33 mouse cellular contexts compared by ENCODE assay signal in genomic region chr3:157371509-157371908, GRCm38 (mm10).
"Had no signal": no experiment of that assay in that cellular context is flagged by ENCODE, and none has a peak within 500 bp of the region (broad histone marks: within the 10 kb centered on the region; RNA-seq: fewer than 3 reads in every experiment).

No protein-coding gene starts in this region.

- ATAC-seq: liver, embryonic 12.5 days; liver, postnatal 0 days; lung, postnatal 0 days; midbrain, embryonic 13.5 days; midbrain, embryonic 15.5 days; midbrain, embryonic 16.5 days had no signal

- H3K27ac ChIP-seq: limb, embryonic 10.5 days; limb, embryonic 12.5 days; limb, embryonic 13.5 days; limb, embryonic 15.5 days; liver, embryonic 12.5 days; liver, embryonic 13.5 days; liver, embryonic 14.5 days; liver, embryonic 15.5 days; lung, embryonic 15.5 days; macrophage; midbrain, embryonic 10.5 days; midbrain, embryonic 12.5 days; midbrain, embryonic 13.5 days; midbrain, embryonic 15.5 days; neural tube, embryonic 12.5 days; neural tube, embryonic 13.5 days had no signal

- H3K4me3 ChIP-seq: limb, embryonic 10.5 days; limb, embryonic 12.5 days; limb, embryonic 13.5 days; limb, embryonic 15.5 days; liver, embryonic 12.5 days; liver, embryonic 13.5 days; liver, embryonic 15.5 days; lung, embryonic 15.5 days; megakaryocyte, embryonic 14.5 days; midbrain, embryonic 10.5 days; midbrain, embryonic 12.5 days; midbrain, embryonic 13.5 days; midbrain, embryonic 15.5 days; myocyte; neural tube, embryonic 12.5 days; neural tube, embryonic 13.5 days had no signal

- H3K27me3 ChIP-seq: limb, embryonic 12.5 days; limb, embryonic 13.5 days; limb, embryonic 15.5 days; liver, embryonic 12.5 days; liver, embryonic 13.5 days; liver, embryonic 15.5 days; lung, embryonic 15.5 days; megakaryocyte, embryonic 14.5 days; midbrain, embryonic 12.5 days; midbrain, embryonic 13.5 days; midbrain, embryonic 15.5 days; neural tube, embryonic 12.5 days; neural tube, embryonic 13.5 days had no signal

- H3K9ac ChIP-seq: limb, embryonic 12.5 days; limb, embryonic 13.5 days; limb, embryonic 15.5 days; liver, embryonic 12.5 days; liver, embryonic 13.5 days; liver, embryonic 14.5 days; liver, embryonic 15.5 days; liver, postnatal 0 days; lung, embryonic 14.5 days; lung, embryonic 15.5 days; midbrain, embryonic 12.5 days; midbrain, embryonic 13.5 days; midbrain, embryonic 15.5 days; neural tube, embryonic 12.5 days; neural tube, embryonic 13.5 days had no signal

- DNase-seq: left cerebral cortex, postnatal 4 days; liver; liver, embryonic 13.5 days; liver, postnatal 0 days; lung, adult 18-20 months; lung, adult 2 months; lung, embryonic 14.5 days; lung, postnatal 10 days; lung, postnatal 14 days; lung, postnatal 36 days; lung, postnatal 4 days; midbrain, embryonic 14.5 days had no signal

- H3K9me3 ChIP-seq: limb, embryonic 10.5 days; limb, embryonic 12.5 days; limb, embryonic 13.5 days; limb, embryonic 15.5 days; liver, embryonic 12.5 days; liver, embryonic 13.5 days; liver, embryonic 15.5 days; lung, embryonic 15.5 days; midbrain, embryonic 10.5 days; midbrain, embryonic 12.5 days; midbrain, embryonic 13.5 days; midbrain, embryonic 15.5 days; neural tube, embryonic 12.5 days; neural tube, embryonic 13.5 days had no signal

- H3K4me2 ChIP-seq: limb, embryonic 12.5 days; limb, embryonic 13.5 days; limb, embryonic 15.5 days; liver, embryonic 11.5 days; liver, embryonic 12.5 days; liver, embryonic 13.5 days; liver, embryonic 15.5 days; lung, embryonic 14.5 days; lung, embryonic 15.5 days; midbrain, embryonic 11.5 days; midbrain, embryonic 12.5 days; midbrain, embryonic 13.5 days; midbrain, embryonic 15.5 days; neural tube, embryonic 12.5 days; neural tube, embryonic 13.5 days had no signal

- H3K36me3 ChIP-seq: limb, embryonic 10.5 days; limb, embryonic 12.5 days; limb, embryonic 13.5 days; limb, embryonic 15.5 days; liver, embryonic 12.5 days; liver, embryonic 13.5 days; liver, embryonic 15.5 days; lung, embryonic 15.5 days; midbrain, embryonic 10.5 days; midbrain, embryonic 12.5 days; midbrain, embryonic 13.5 days; midbrain, embryonic 15.5 days; neural tube, embryonic 12.5 days; neural tube, embryonic 13.5 days had no signal

- H3K4me1 ChIP-seq: limb, embryonic 10.5 days; limb, embryonic 12.5 days; limb, embryonic 13.5 days; limb, embryonic 15.5 days; liver, embryonic 12.5 days; liver, embryonic 13.5 days; liver, embryonic 15.5 days; lung, embryonic 15.5 days; megakaryocyte, embryonic 14.5 days; midbrain, embryonic 13.5 days; midbrain, embryonic 15.5 days; neural tube, embryonic 12.5 days; neural tube, embryonic 13.5 days had no signal
